Mouse (Mus musculus) liver, embryonic 12.5 days (tissue): Measurements from ENCODE around the gene Ces1b. TPM values are rescaled to one million over a fixed set of nuclear protein-coding genes. Genes with fewer than 3 reads are reported as not detected.

Source experiments
- ATAC-seq: fragments of 200-750 bp; cut with Nextera tagmentation; 2 replicates; pipeline ENCODE4 v1.8.0; 2017; ENCODE audit warnings: moderate number of reproducible peaks, mild to moderate bottlenecking, moderate library complexity
- H3K27ac ChIP-seq: fragments of 300-500 bp; sonication (generic); 2 replicates; pipeline ENCODE4 v1.5.1; 2016; ENCODE audit warnings: mild to moderate bottlenecking
- H3K27me3 ChIP-seq: fragments of 300-500 bp; sonication (generic); replicated peaks from 2 replicates; pipeline ENCODE4 v1.6.1; 2016; ENCODE audit warnings: mild to moderate bottlenecking, moderate library complexity
- H3K36me3 ChIP-seq: fragments of 300-500 bp; sonication (generic); 2 replicates; pipeline ENCODE4 v1.6.1; 2016; ENCODE audit warnings: mild to moderate bottlenecking, moderate library complexity
- H3K4me1 ChIP-seq: fragments of 300-500 bp; sonication (generic); 2 replicates; pipeline ENCODE4 v1.6.1; 2016
- H3K4me2 ChIP-seq: fragments of 300-500 bp; sonication (generic); 2 replicates; pipeline ENCODE4 v1.6.1; 2016; ENCODE audit warnings: mild to moderate bottlenecking, moderate library complexity
- H3K4me3 ChIP-seq: fragments of 300-500 bp; sonication (generic); 2 replicates; pipeline ENCODE4 v1.5.1; 2016; ENCODE audit warnings: mild to moderate bottlenecking, moderate library complexity
- H3K9ac ChIP-seq: fragments of 300-500 bp; sonication (generic); 2 replicates; pipeline ENCODE4 v1.6.1; 2016; ENCODE audit warnings: mild to moderate bottlenecking, moderate library complexity
- H3K9me3 ChIP-seq: fragments of 300-500 bp; sonication (generic); replicated peaks from 2 replicates; pipeline ENCODE4 v1.6.1; 2016; ENCODE audit warnings: mild to moderate bottlenecking, moderate library complexity
- WGBS: fragments of 180-500 bp; shearing (Covaris S2); methylation state at CpG from one replicate; pipeline ENCODE4 v1.1.7; 2016; ENCODE audit not compliant: insufficient replicate concordance; 5-methylcytosine and 5-hydroxymethylcytosine counted together
- polyA plus RNA-seq: library from polyadenylated mRNA; unstranded; fragments of >200 nt; fragmentation: Nextera tagmentation; extraction: Ambion mirVana; gene quantifications from 2 replicates; pipeline ENCODE4 v1.2.1, GENCODE M21; 2016

Gene Ces1b
- not detected in 2 replicates for polyA plus RNA-seq

- Histone ChIP-seq H3K27me3 (no peaks in the 10 kb centered on the region), H3K4me2 (no peak within 1 kb of the TSS), H3K4me1 (no peaks in the 10 kb centered on the region), H3K36me3 (no peaks in the 10 kb centered on the region), H3K27ac (no peak within 1 kb of the TSS), H3K4me3 (no peak within 1 kb of the TSS), H3K9ac (no peak within 1 kb of the TSS), H3K9me3 (no peaks in the 10 kb centered on the region)
- ATAC-seq = no peak
- 60% methylated on average over 2 of the region's 2 CpGs for WGBS
Observed at GRCm38 (mm10) chr8:93079887-93080286, at the start of gene Ces1b. TSS of gene Ces1b (minus strand) at chr8:93080017.

GRCm38 (mm10) chr8:93126476-93126875 lies 46.7 kb upstream of the Ces1b start:
- H3K9ac ChIP-seq = no peak overlapping the region
- H3K27ac ChIP-seq = no peak overlapping the region
- 58% methylated on average over 2 of the region's 2 CpGs for WGBS
- no peaks in the 10 kb centered on the region for H3K9me3 ChIP-seq
- H3K4me1 ChIP-seq = no peaks in the 10 kb centered on the region
- H3K4me3 ChIP-seq = no peak overlapping the region
- no peak for ATAC-seq
- H3K36me3 ChIP-seq = no peaks in the 10 kb centered on the region
- H3K27me3 ChIP-seq = no peaks in the 10 kb centered on the region
- no peak overlapping the region for H3K4me2 ChIP-seq

- no peak for ATAC-seq
- H3K36me3 ChIP-seq = no peaks in the 10 kb centered on the region
- H3K4me2 ChIP-seq = no peak overlapping the region
- H3K4me3 ChIP-seq = no peak overlapping the region
- no peaks in the 10 kb centered on the region for H3K4me1 ChIP-seq
- no peaks in the 10 kb centered on the region for H3K27me3 ChIP-seq
- no peak overlapping the region for H3K9ac ChIP-seq
- no peak overlapping the region for H3K27ac ChIP-seq
- WGBS = 85% methylated on average over 1 of the region's 1 CpGs
- no peaks in the 10 kb centered on the region for H3K9me3 ChIP-seq
Observed at GRCm38 (mm10) chr8:93122005-93122404, 42.2 kb upstream of the Ces1b start.

- no peak overlapping the region for H3K27ac ChIP-seq
- no peak overlapping the region for H3K4me3 ChIP-seq
- H3K9ac ChIP-seq = no peak overlapping the region
- no peaks in the 10 kb centered on the region for H3K4me1 ChIP-seq
- ATAC-seq = no peak
- H3K4me2 ChIP-seq = no peak overlapping the region
- H3K36me3 ChIP-seq = no peaks in the 10 kb centered on the region
- no peaks in the 10 kb centered on the region for H3K27me3 ChIP-seq
- no peaks in the 10 kb centered on the region for H3K9me3 ChIP-seq
Observed at GRCm38 (mm10) chr8:93095376-93095775, 15.6 kb upstream of the Ces1b start.

GRCm38 (mm10) chr8:93091324-93091723 lies 11.5 kb upstream of the Ces1b start:
- no peak overlapping the region for H3K4me3 ChIP-seq
- H3K4me2 ChIP-seq = no peak overlapping the region
- no peaks in the 10 kb centered on the region for H3K27me3 ChIP-seq
- WGBS = 41% methylated on average over 1 of the region's 1 CpGs
- H3K36me3 ChIP-seq = no peaks in the 10 kb centered on the region
- no peaks in the 10 kb centered on the region for H3K4me1 ChIP-seq
- no peak overlapping the region for H3K27ac ChIP-seq
- H3K9me3 ChIP-seq = no peaks in the 10 kb centered on the region
- no peak for ATAC-seq
- H3K9ac ChIP-seq = no peak overlapping the region

GRCm38 (mm10) chr8:93088686-93089122 lies 8.9 kb upstream of the Ces1b start:
- Histone ChIP-seq H3K27me3 (no peaks in the 10 kb centered on the region), H3K4me3 (no peak overlapping the region), H3K4me1 (no peaks in the 10 kb centered on the region), H3K4me2 (no peak overlapping the region), H3K36me3 (no peaks in the 10 kb centered on the region), H3K9me3 (no peaks in the 10 kb centered on the region), H3K27ac (no peak overlapping the region), H3K9ac (no peak overlapping the region)
- ATAC-seq = no peak
- 14% methylated on average over 2 of the region's 2 CpGs for WGBS

- Histone ChIP-seq H3K9me3 (no peaks in the 10 kb centered on the region), H3K4me3 (no peak overlapping the region), H3K4me1 (no peaks in the 10 kb centered on the region), H3K36me3 (no peaks in the 10 kb centered on the region), H3K27me3 (no peaks in the 10 kb centered on the region), H3K4me2 (no peak overlapping the region), H3K27ac (no peak overlapping the region), H3K9ac (no peak overlapping the region)
- no peak for ATAC-seq
- 23% methylated on average over 7 of the region's 7 CpGs for whole genome bisulfite sequencing
Observed at GRCm38 (mm10) chr8:93088193-93088592, 8.4 kb upstream of the Ces1b start.

- WGBS = 73% methylated on average over 4 of the region's 4 CpGs
- no peaks in the 10 kb centered on the region for H3K36me3 ChIP-seq
- no peak overlapping the region for H3K9ac ChIP-seq
- no peak overlapping the region for H3K4me3 ChIP-seq
- no peaks in the 10 kb centered on the region for H3K27me3 ChIP-seq
- H3K27ac ChIP-seq = no peak overlapping the region
- no peak overlapping the region for H3K4me2 ChIP-seq
- H3K9me3 ChIP-seq = no peaks in the 10 kb centered on the region
- H3K4me1 ChIP-seq = no peaks in the 10 kb centered on the region
- no peak for ATAC-seq
Observed at GRCm38 (mm10) chr8:93075251-93075650, 4.6 kb downstream of the Ces1b start.

GRCm38 (mm10) chr8:93063416-93064117 lies 16.2 kb downstream of the Ces1b start:
- H3K4me1 ChIP-seq = no peaks in the 10 kb centered on the region
- H3K27ac ChIP-seq = no peak overlapping the region
- no peak overlapping the region for H3K4me2 ChIP-seq
- H3K36me3 ChIP-seq = no peaks in the 10 kb centered on the region
- H3K9me3 ChIP-seq = no peaks in the 10 kb centered on the region
- WGBS = 67% methylated on average over 3 of the region's 3 CpGs
- H3K4me3 ChIP-seq = no peak overlapping the region
- H3K9ac ChIP-seq = no peak overlapping the region
- H3K27me3 ChIP-seq = no peaks in the 10 kb centered on the region
- ATAC-seq = no peak

- Histone ChIP-seq H3K9ac (no peak overlapping the region), H3K27ac (no peak overlapping the region), H3K4me2 (no peak overlapping the region), H3K4me3 (no peak overlapping the region), H3K9me3 (no peaks in the 10 kb centered on the region), H3K4me1 (no peaks in the 10 kb centered on the region), H3K27me3 (no peaks in the 10 kb centered on the region), H3K36me3 (no peaks in the 10 kb centered on the region)
- WGBS = 19% methylated on average over 2 of the region's 2 CpGs
- no peak for ATAC-seq
Observed at GRCm38 (mm10) chr8:93059185-93059584, 20.6 kb downstream of the Ces1b start.

- Histone ChIP-seq H3K4me2 (no peak overlapping the region), H3K4me3 (no peak overlapping the region), H3K9me3 (no peaks in the 10 kb centered on the region), H3K27ac (no peak overlapping the region), H3K4me1 (no peaks in the 10 kb centered on the region), H3K36me3 (no peaks in the 10 kb centered on the region), H3K27me3 (no peaks in the 10 kb centered on the region), H3K9ac (no peak overlapping the region)
- WGBS = 24% methylated on average over 2 of the region's 2 CpGs
- no peak for ATAC-seq
Observed at GRCm38 (mm10) chr8:93055238-93055637, 24.6 kb downstream of the Ces1b start.

- Histone ChIP-seq H3K27ac (no peak overlapping the region), H3K27me3 (no peaks in the 10 kb centered on the region), H3K4me1 (no peaks in the 10 kb centered on the region), H3K9me3 (no peaks in the 10 kb centered on the region), H3K36me3 (no peaks in the 10 kb centered on the region), H3K9ac (no peak overlapping the region), H3K4me3 (no peak overlapping the region), H3K4me2 (no peak overlapping the region)
- WGBS = 44% methylated on average over 4 of the region's 4 CpGs
- ATAC-seq = no peak
Observed at GRCm38 (mm10) chr8:93048510-93049416, 31.1 kb downstream of the Ces1b start.
